Mouse (Mus musculus) embryonic facial prominence, embryonic 13.5 days (tissue): ENCODE measurements at regions not wholly inside any gene's neighbourhood (a gene's known extent, or its start where the extent isn't known, plus 50 kb on each side); places are given as distances from the start of the nearest gene placed in this dataset.

Experiments used
- ATAC-seq: fragments of 200-750 bp; cut with Nextera tagmentation; 2 replicates; pipeline ENCODE4 v1.8.0; 2017; ENCODE audit warnings: low read depth; ENCODE audit not compliant: insufficient number of reproducible peaks, insufficient read depth, low FRiP score, low TSS enrichment
- H3K27ac ChIP-seq: fragments of 300-500 bp; sonication (generic); 2 replicates; pipeline ENCODE4 v1.5.1; 2015; ENCODE audit warnings: moderate library complexity, mild to moderate bottlenecking, inconsistent platforms
- H3K27me3 ChIP-seq: fragments of 300-500 bp; sonication (generic); 2 replicates; pipeline ENCODE4 v1.6.1; 2015; ENCODE audit warnings: mild to moderate bottlenecking, inconsistent platforms
- H3K36me3 ChIP-seq: fragments of 300-500 bp; sonication (generic); 2 replicates; pipeline ENCODE4 v1.6.1; 2015; ENCODE audit warnings: mild to moderate bottlenecking, inconsistent platforms
- H3K4me1 ChIP-seq: fragments of 300-500 bp; sonication (generic); 2 replicates; pipeline ENCODE4 v1.6.1; 2015; ENCODE audit warnings: inconsistent platforms
- H3K4me2 ChIP-seq: fragments of 300-500 bp; sonication (generic); 2 replicates; pipeline ENCODE4 v1.6.1; 2015; ENCODE audit warnings: moderate library complexity, mild to moderate bottlenecking, inconsistent platforms
- H3K4me3 ChIP-seq: fragments of 300-500 bp; sonication (generic); 2 replicates; pipeline ENCODE4 v1.5.1; 2015; ENCODE audit warnings: mild to moderate bottlenecking, inconsistent platforms
- H3K9ac ChIP-seq: fragments of 300-500 bp; sonication (generic); 2 replicates; pipeline ENCODE4 v1.6.1; 2015; ENCODE audit warnings: mild to moderate bottlenecking, inconsistent platforms
- H3K9me3 ChIP-seq: fragments of 300-500 bp; sonication (generic); 2 replicates; pipeline ENCODE4 v1.6.1; 2016; ENCODE audit warnings: inconsistent platforms
- WGBS: fragments of 180-500 bp; shearing (Covaris S2); methylation state at CpG from one replicate; pipeline ENCODE4 v1.1.7; 2015; ENCODE audit warnings: mixed read lengths; 5-methylcytosine and 5-hydroxymethylcytosine counted together

GRCm38 (mm10) chr3:9884691-9885354 is 203.1 kb upstream of the Gm9833 start:
- WGBS = 66% methylated on average over 5 of the region's 5 CpGs
- no peak overlapping the region for H3K4me3 ChIP-seq
- no peak overlapping the region for H3K4me2 ChIP-seq
- H3K27me3 ChIP-seq = peaks cover 6% of the 10 kb centered on the region; the same call in 1 of the 2 replicates
- H3K9ac ChIP-seq = no peak overlapping the region
- ATAC-seq = no peak
- no peaks in the 10 kb centered on the region for H3K4me1 ChIP-seq
- no peaks in the 10 kb centered on the region for H3K9me3 ChIP-seq
- H3K36me3 ChIP-seq = no peaks in the 10 kb centered on the region
- H3K27ac ChIP-seq = no peak overlapping the region

GRCm38 (mm10) chr3:9885565-9885964 is 202.3 kb upstream of the Gm9833 start:
- Histone ChIP-seq H3K27ac (no peak overlapping the region), H3K4me3 (no peak overlapping the region), H3K4me1 (no peaks in the 10 kb centered on the region), H3K4me2 (no peak overlapping the region), H3K36me3 (no peaks in the 10 kb centered on the region), H3K9me3 (no peaks in the 10 kb centered on the region), H3K27me3 (peaks cover 6% of the 10 kb centered on the region; the same call in 1 of the 2 replicates), H3K9ac (no peak overlapping the region)
- WGBS = 59% methylated on average over 8 of the region's 8 CpGs
- ATAC-seq = no peak

GRCm38 (mm10) chr3:9886077-9886476 is 201.8 kb upstream of the Gm9833 start:
- no peaks in the 10 kb centered on the region for H3K4me1 ChIP-seq
- no peaks in the 10 kb centered on the region for H3K36me3 ChIP-seq
- peaks cover 6% of the 10 kb centered on the region; the same call in 1 of the 2 replicates for H3K27me3 ChIP-seq
- no peak overlapping the region for H3K4me3 ChIP-seq
- no peak overlapping the region for H3K9ac ChIP-seq
- no peak for ATAC-seq
- WGBS = 77% methylated on average over 4 of the region's 4 CpGs
- H3K9me3 ChIP-seq = no peaks in the 10 kb centered on the region
- no peak overlapping the region for H3K4me2 ChIP-seq
- no peak overlapping the region for H3K27ac ChIP-seq

GRCm38 (mm10) chr3:9886765-9887626 is 200.9 kb upstream of the Gm9833 start:
- H3K4me1 ChIP-seq = no peaks in the 10 kb centered on the region
- H3K27ac ChIP-seq = no peak overlapping the region
- no peak overlapping the region for H3K4me2 ChIP-seq
- H3K36me3 ChIP-seq = no peaks in the 10 kb centered on the region
- peaks cover 6% of the 10 kb centered on the region; the same call in 1 of the 2 replicates for H3K27me3 ChIP-seq
- no peak overlapping the region for H3K4me3 ChIP-seq
- no peaks in the 10 kb centered on the region for H3K9me3 ChIP-seq
- WGBS = 74% methylated on average over 10 of the region's 10 CpGs
- ATAC-seq = 0 out of 2 replicates have a peak, but pooled peaks have one; percentile 37
- H3K9ac ChIP-seq = no peak overlapping the region

- Histone ChIP-seq H3K36me3 (no peaks in the 10 kb centered on the region), H3K4me2 (no peak overlapping the region), H3K4me1 (no peaks in the 10 kb centered on the region), H3K27ac (no peak overlapping the region), H3K27me3 (peaks cover 6% of the 10 kb centered on the region; the same call in 1 of the 2 replicates), H3K9me3 (no peaks in the 10 kb centered on the region), H3K9ac (no peak overlapping the region), H3K4me3 (no peak overlapping the region)
- ATAC-seq = no peak
- 69% methylated on average over 2 of the region's 2 CpGs for WGBS
Observed at GRCm38 (mm10) chr3:9887627-9887994, 200.3 kb upstream of the Gm9833 start.

GRCm38 (mm10) chr3:9888051-9888450 is 199.9 kb upstream of the Gm9833 start:
- Histone ChIP-seq H3K4me3 (no peak overlapping the region), H3K36me3 (no peaks in the 10 kb centered on the region), H3K9me3 (no peaks in the 10 kb centered on the region), H3K27me3 (peaks cover 6% of the 10 kb centered on the region; the same call in 1 of the 2 replicates), H3K4me2 (no peak overlapping the region), H3K9ac (no peak overlapping the region), H3K4me1 (no peaks in the 10 kb centered on the region), H3K27ac (no peak overlapping the region)
- WGBS = 83% methylated on average over 5 of the region's 5 CpGs
- ATAC-seq = no peak

- no peaks in the 10 kb centered on the region for H3K36me3 ChIP-seq
- H3K4me1 ChIP-seq = no peaks in the 10 kb centered on the region
- WGBS = 76% methylated on average over 4 of the region's 4 CpGs
- ATAC-seq = no peak
- no peak overlapping the region for H3K9ac ChIP-seq
- no peaks in the 10 kb centered on the region for H3K9me3 ChIP-seq
- no peak overlapping the region for H3K4me2 ChIP-seq
- no peak overlapping the region for H3K4me3 ChIP-seq
- H3K27me3 ChIP-seq = no peaks in the 10 kb centered on the region
- H3K27ac ChIP-seq = no peak overlapping the region
Observed at GRCm38 (mm10) chr3:9892884-9893494, 194.9 kb upstream of the Gm9833 start.

GRCm38 (mm10) chr3:9895396-9896135 is 192.3 kb upstream of the Gm9833 start:
- no peak for ATAC-seq
- no peak overlapping the region for H3K27ac ChIP-seq
- H3K4me1 ChIP-seq = no peaks in the 10 kb centered on the region
- no peaks in the 10 kb centered on the region for H3K36me3 ChIP-seq
- no peak overlapping the region for H3K4me3 ChIP-seq
- no peaks in the 10 kb centered on the region for H3K27me3 ChIP-seq
- no peaks in the 10 kb centered on the region for H3K9me3 ChIP-seq
- no peak overlapping the region for H3K9ac ChIP-seq
- no peak overlapping the region for H3K4me2 ChIP-seq
- WGBS = 92% methylated on average over 11 of the region's 11 CpGs

- H3K36me3 ChIP-seq = no peaks in the 10 kb centered on the region
- H3K4me3 ChIP-seq = no peak overlapping the region
- WGBS = 81% methylated on average over 5 of the region's 5 CpGs
- no peaks in the 10 kb centered on the region for H3K27me3 ChIP-seq
- no peak overlapping the region for H3K9ac ChIP-seq
- no peaks in the 10 kb centered on the region for H3K4me1 ChIP-seq
- H3K27ac ChIP-seq = no peak overlapping the region
- ATAC-seq = no peak
- H3K4me2 ChIP-seq = no peak overlapping the region
- no peaks in the 10 kb centered on the region for H3K9me3 ChIP-seq
Observed at GRCm38 (mm10) chr3:9896303-9896702, 191.6 kb upstream of the Gm9833 start.

- WGBS = 85% methylated on average over 5 of the region's 5 CpGs
Observed at GRCm38 (mm10) chr3:9901663-9902062, 186.2 kb upstream of the Gm9833 start.

GRCm38 (mm10) chr3:9913357-9913756 is 174.6 kb upstream of the Gm9833 start:
- Histone ChIP-seq H3K4me2 (no peak overlapping the region), H3K9me3 (no peaks in the 10 kb centered on the region), H3K27me3 (no peaks in the 10 kb centered on the region), H3K27ac (no peak overlapping the region), H3K9ac (no peak overlapping the region), H3K4me3 (no peak overlapping the region), H3K4me1 (no peaks in the 10 kb centered on the region), H3K36me3 (no peaks in the 10 kb centered on the region)
- no peak for ATAC-seq
- 79% methylated on average over 1 of the region's 1 CpGs for WGBS

More at GRCm38 (mm10) chr3:9901663-9902062, 186.2 kb upstream of the Gm9833 start:
- no peak overlapping the region for H3K9ac ChIP-seq
- no peaks in the 10 kb centered on the region for H3K36me3 ChIP-seq
- no peak overlapping the region for H3K27ac ChIP-seq
- no peaks in the 10 kb centered on the region for H3K27me3 ChIP-seq
- no peaks in the 10 kb centered on the region for H3K9me3 ChIP-seq
- no peak overlapping the region for H3K4me3 ChIP-seq
- H3K4me1 ChIP-seq = no peaks in the 10 kb centered on the region
- H3K4me2 ChIP-seq = no peak overlapping the region
- no peak for ATAC-seq
